Mouse (Mus musculus) limb, embryonic 14.5 days (tissue): ENCODE data around the gene Pax2. TPM values are rescaled to one million over a fixed set of nuclear protein-coding genes. Genes with fewer than 3 reads are reported as not detected.

Experiments
- ATAC-seq: fragments of 200-750 bp; cut with Nextera tagmentation; 2 replicates; pipeline ENCODE4 v1.8.0; 2017; ENCODE audit warnings: low read depth, moderate number of reproducible peaks, moderate TSS enrichment; ENCODE audit not compliant: low FRiP score
- DNase-seq: peaks from one replicate; pipeline ENCODE4 v3.0.0-alpha.2; 2015; ENCODE audit warnings: low spot score
- H3K27ac ChIP-seq: fragments of 300-500 bp; sonication (generic); replicated peaks from 2 replicates; pipeline ENCODE4 v1.5.1; 2014; ENCODE audit warnings: low read depth, mild to moderate bottlenecking, low read length, moderate library complexity, mixed read lengths
- H3K27me3 ChIP-seq: fragments of 300-500 bp; sonication (generic); 2 replicates; pipeline ENCODE4 v1.6.1; 2014; ENCODE audit warnings: low read length, mixed read lengths; ENCODE audit not compliant: control insufficient read depth, insufficient read depth
- H3K36me3 ChIP-seq: fragments of 300-500 bp; sonication (generic); 2 replicates; pipeline ENCODE4 v1.6.1; 2014; ENCODE audit warnings: mild to moderate bottlenecking, low read length, moderate library complexity, mixed read lengths; ENCODE audit not compliant: control insufficient read depth, insufficient read depth
- H3K4me1 ChIP-seq: fragments of 300-500 bp; sonication (generic); 2 replicates; pipeline ENCODE4 v1.6.1; 2014; ENCODE audit warnings: antibody characterized with exemption, low read length, mixed read lengths; ENCODE audit not compliant: control insufficient read depth, insufficient read depth
- H3K4me2 ChIP-seq: fragments of 300-500 bp; sonication (generic); replicated peaks from 2 replicates; pipeline ENCODE4 v1.6.1; 2014; ENCODE audit warnings: low read depth, mild to moderate bottlenecking, low read length, moderate library complexity; ENCODE audit not compliant: severe bottlenecking
- H3K4me3 ChIP-seq: fragments of 300-500 bp; sonication (generic); replicated peaks from 2 replicates; pipeline ENCODE4 v1.5.1; 2014; ENCODE audit warnings: low read length
- H3K9ac ChIP-seq: fragments of 300-500 bp; sonication (generic); 2 replicates; pipeline ENCODE4 v1.6.1; 2014; ENCODE audit warnings: mild to moderate bottlenecking, low read depth, low read length, moderate library complexity; ENCODE audit not compliant: severe bottlenecking
- H3K9me3 ChIP-seq: fragments of 300-500 bp; sonication (generic); 2 replicates; pipeline ENCODE4 v1.6.1; 2016; ENCODE audit warnings: low read length; ENCODE audit not compliant: control insufficient read depth
- POLR2A ChIP-seq: fragments of 200-500 bp; IDR thresholded peaks from 2 replicates; pipeline ENCODE4 v1.8.0; 2012; ENCODE audit warnings: inconsistent platforms, mild to moderate bottlenecking, moderate library complexity, borderline replicate concordance; ENCODE audit not compliant: insufficient read depth, insufficient read length; ENCODE audit errors: extremely low read depth
- WGBS: fragments of 180-500 bp; shearing (Covaris S2); extraction: QIAGEN DNeasy Blood & Tissue Kit; methylation state at CpG from one replicate; pipeline ENCODE4 v1.1.7; 2014; 5-methylcytosine and 5-hydroxymethylcytosine counted together
- polyA plus RNA-seq, 2 experiments: library from polyadenylated mRNA; depleted of rRNA in 1 of 2; stranded (reverse) in 1 of 2; unstranded in 1 of 2; fragments of >200 nt; fragmentation: Nextera tagmentation in 1 of 2; extraction: Ambion mirVana in 1 of 2; gene quantifications; 2 replicates each; pipeline versions ENCODE4 v1.2.1 to v1.2.3; 2012 to 2014

The Pax2 gene
- polyA plus RNA-seq, 2 experiments: 0.05 TPM; not detected in 1

- no peak for DNase-seq
- Histone ChIP-seq H3K36me3 (no peaks in the 10 kb centered on the region), H3K27me3 (peaks cover 11% of the 10 kb centered on the region; the same call in 1 of the 2 replicates), H3K4me2 (no peak overlapping the region), H3K9me3 (no peaks in the 10 kb centered on the region), H3K4me1 (no peaks in the 10 kb centered on the region), H3K4me3 (no peak overlapping the region), H3K9ac (no peak overlapping the region), H3K27ac (no peak overlapping the region)
- no peak for ATAC-seq
- WGBS: 38% methylated on average over 4 of the region's 4 CpGs
- TF ChIP-seq POLR2A: no peak
These were observed 28.5 kb downstream of the Pax2 start for GRCm38 (mm10) chr19:44784391-44784790.

- no peak overlapping the region for H3K27ac ChIP-seq
- H3K4me3 ChIP-seq: no peak overlapping the region
- WGBS: 88% methylated on average over 7 of the region's 8 CpGs
- ATAC-seq (no peak), DNase-seq (no peak)
- H3K27me3 ChIP-seq: peaks cover 4% of the 10 kb centered on the region; the same call in 1 of the 2 replicates
- no peak for TF ChIP-seq POLR2A
- H3K4me1 ChIP-seq: no peaks in the 10 kb centered on the region
- no peaks in the 10 kb centered on the region for H3K9me3 ChIP-seq
- H3K36me3 ChIP-seq: no peaks in the 10 kb centered on the region
- H3K9ac ChIP-seq: no peak overlapping the region
- no peak overlapping the region for H3K4me2 ChIP-seq
These were observed 32.6 kb downstream of the Pax2 start for GRCm38 (mm10) chr19:44788488-44788887.

- DNase-seq (no peak), ATAC-seq (no peak)
- Histone ChIP-seq H3K4me3 (no peak overlapping the region), H3K27ac (no peak overlapping the region), H3K4me2 (no peak overlapping the region), H3K27me3 (no peaks in the 10 kb centered on the region; the same call in 1 of the 2 replicates), H3K36me3 (no peaks in the 10 kb centered on the region), H3K4me1 (peaks cover 2% of the 10 kb centered on the region; the same call in 1 of the 2 replicates), H3K9ac (no peak overlapping the region), H3K9me3 (no peaks in the 10 kb centered on the region)
- WGBS: 69% methylated on average over 4 of the region's 4 CpGs
- TF ChIP-seq POLR2A: no peak
These were observed 36.1 kb downstream of the Pax2 start for GRCm38 (mm10) chr19:44791981-44792380.

- no peak for ATAC-seq
These were observed 41.5 kb downstream of the Pax2 start for GRCm38 (mm10) chr19:44797110-44798060.

GRCm38 (mm10) chr19:44798731-44799130 lies 42.9 kb downstream of the Pax2 start:
- no peak for TF ChIP-seq POLR2A
- 94% methylated on average over 6 of the region's 6 CpGs for WGBS
- Histone ChIP-seq H3K27ac (no peak overlapping the region), H3K4me3 (no peak overlapping the region), H3K4me2 (no peak overlapping the region), H3K36me3 (no peaks in the 10 kb centered on the region), H3K27me3 (no peaks in the 10 kb centered on the region), H3K4me1 (peaks cover 5% of the 10 kb centered on the region; the same call in 1 of the 2 replicates), H3K9ac (no peak overlapping the region), H3K9me3 (no peaks in the 10 kb centered on the region)
- no peak for ATAC-seq
- DNase-seq: no peak

More at GRCm38 (mm10) chr19:44797110-44798060, 41.5 kb downstream of the Pax2 start:
- no peak overlapping the region for H3K9ac ChIP-seq
- DNase-seq: no peak
- H3K9me3 ChIP-seq: no peaks in the 10 kb centered on the region
- H3K27ac ChIP-seq: no peak overlapping the region
- H3K36me3 ChIP-seq: no peaks in the 10 kb centered on the region
- peaks cover 5% of the 10 kb centered on the region; the same call in 1 of the 2 replicates for H3K4me1 ChIP-seq
- no peak overlapping the region for H3K4me2 ChIP-seq
- H3K27me3 ChIP-seq: no peaks in the 10 kb centered on the region
- H3K4me3 ChIP-seq: no peak overlapping the region
- WGBS: 14% methylated on average over 20 of the region's 21 CpGs
- no peak for TF ChIP-seq POLR2A
